Mouse (Mus musculus): ENCODE measurements around the gene 6430628N08Rik.
A peak's percentile ranks its signal among the peaks of the same experiment; 100 is the strongest.

6430628N08Rik gene

GRCm38 (mm10) chr4:115890553-115890952 is at the start of gene 6430628N08Rik:
TSS of gene 6430628N08Rik (plus strand) at chr4:115890665.
- no peak for DNase-seq (ENCODE audit: low read depth, low spot score)

DNA sequence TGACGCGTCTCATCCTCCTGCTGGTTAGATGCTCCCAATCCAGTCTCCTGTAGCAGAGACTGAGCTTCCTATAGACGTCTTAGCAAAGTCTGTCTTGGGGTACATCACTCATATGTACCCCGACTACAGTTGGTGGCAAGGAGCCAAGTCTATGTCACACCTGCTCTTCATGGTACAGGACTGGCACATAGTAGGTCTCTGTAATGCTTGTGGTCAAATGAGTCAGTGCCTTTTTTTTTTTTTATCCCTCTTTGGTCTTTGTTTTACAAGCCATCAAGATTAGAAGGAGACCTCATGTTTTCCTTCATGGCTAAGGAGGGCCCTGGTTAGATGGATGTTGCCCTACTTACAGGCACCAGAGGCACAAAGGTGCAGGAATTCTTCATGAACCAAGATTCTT is 49.6 kb upstream of the 6430628N08Rik start:
- DNase-seq (ENCODE audit: low read depth, low spot score), result no peak

DNA sequence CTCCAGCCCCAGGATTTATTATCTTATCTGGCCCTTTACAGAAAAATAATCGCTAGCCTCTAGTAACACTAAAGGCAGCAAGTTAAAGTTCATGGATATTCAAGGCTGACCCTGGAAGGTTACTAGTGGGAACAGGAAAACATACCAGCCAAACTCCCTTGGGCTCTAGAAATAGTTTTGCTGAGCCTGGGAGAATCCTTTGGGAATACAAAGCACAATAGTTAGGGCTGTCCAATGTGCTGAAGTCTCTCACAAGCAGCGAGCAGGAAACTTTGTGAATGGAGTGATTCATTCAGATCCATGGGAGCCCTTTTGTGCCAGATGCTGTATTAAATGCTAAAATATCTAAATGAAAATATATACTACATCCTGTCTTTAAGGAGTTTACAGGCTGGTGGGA is 43.8 kb upstream of the 6430628N08Rik start:
- no peak for DNase-seq (ENCODE audit: low read depth, low spot score)

DNA sequence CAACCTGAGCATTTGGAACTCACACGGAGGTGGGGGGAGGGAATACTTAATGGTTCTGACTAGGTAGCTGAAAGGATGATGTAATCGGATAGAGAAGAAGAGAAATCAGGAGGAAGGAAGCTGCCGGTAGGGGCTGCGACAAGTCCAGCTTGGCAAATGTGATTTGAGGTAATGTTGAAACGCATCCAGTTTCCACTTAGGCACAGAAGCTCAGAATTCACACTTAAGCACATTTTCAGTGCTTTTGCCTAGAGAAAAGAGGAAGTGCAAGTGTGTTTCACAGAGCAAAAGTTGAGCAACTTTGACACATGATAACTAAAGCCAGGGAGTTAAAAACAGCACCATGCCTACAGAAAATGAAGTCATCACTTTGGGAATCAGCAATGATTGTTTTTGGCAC is 43.1 kb upstream of the 6430628N08Rik start:
- DNase-seq (ENCODE audit: low read depth, low spot score), result peak; percentile 83

- no peak for DNase-seq (ENCODE audit: low read depth, low spot score)
These were observed 42.4 kb upstream of the 6430628N08Rik start for GRCm38 (mm10) chr4:115848083-115848482.

DNA sequence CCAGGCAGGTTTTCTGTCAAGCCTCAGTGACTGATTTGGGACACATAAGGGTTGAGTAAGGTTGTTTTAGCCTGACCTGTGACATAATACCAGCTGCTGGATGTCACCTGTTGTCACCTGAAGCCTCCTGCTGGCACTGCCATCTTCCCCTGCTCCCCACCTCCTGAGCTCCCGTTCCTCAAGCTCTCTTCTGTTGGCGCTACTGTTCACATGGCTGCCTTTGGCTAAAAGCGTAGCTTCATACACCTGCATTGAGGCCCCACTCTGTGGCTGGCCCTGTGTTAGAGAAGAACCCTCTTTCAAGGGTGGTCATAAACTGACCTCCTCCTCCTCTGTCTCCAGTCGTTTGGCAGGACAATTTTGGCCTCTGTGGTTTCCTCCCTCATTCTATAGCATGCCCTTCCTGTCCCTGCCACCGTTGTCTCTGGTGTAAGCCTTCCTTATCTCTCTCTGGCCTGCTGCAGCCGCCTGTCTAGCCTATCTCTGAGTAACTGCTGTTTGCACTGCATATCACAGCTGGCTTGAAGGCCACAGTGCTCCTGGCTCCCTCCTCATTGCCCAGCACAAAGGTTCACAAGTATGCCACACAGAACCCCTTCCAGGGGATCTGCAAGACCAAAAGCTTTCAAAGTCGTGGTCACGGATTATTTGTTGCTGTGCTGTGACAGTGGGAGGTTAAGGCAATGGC is 41.3 kb upstream of the 6430628N08Rik start:
- no peak for DNase-seq (ENCODE audit: low read depth, low spot score)

DNA sequence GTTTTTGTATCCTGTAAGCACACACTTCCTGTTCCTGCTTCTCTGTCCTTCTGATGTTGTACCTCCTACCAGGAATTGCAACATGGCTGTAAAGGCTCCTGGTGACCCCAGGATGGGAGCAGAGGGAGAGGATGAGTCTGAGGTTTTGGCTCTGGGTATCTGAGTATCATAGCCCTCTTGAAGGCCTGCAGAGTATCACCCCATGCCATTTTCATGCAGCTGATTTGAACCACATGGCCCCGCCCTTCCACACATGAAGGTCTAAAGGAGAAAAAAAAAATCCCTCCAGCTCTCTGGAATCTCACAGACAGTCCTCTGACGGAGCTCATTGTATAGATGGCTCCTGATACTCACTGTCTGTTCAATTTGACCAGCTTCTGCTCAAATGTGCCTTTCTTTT is 40.4 kb upstream of the 6430628N08Rik start:
- no peak for DNase-seq (ENCODE audit: low read depth, low spot score)

DNA sequence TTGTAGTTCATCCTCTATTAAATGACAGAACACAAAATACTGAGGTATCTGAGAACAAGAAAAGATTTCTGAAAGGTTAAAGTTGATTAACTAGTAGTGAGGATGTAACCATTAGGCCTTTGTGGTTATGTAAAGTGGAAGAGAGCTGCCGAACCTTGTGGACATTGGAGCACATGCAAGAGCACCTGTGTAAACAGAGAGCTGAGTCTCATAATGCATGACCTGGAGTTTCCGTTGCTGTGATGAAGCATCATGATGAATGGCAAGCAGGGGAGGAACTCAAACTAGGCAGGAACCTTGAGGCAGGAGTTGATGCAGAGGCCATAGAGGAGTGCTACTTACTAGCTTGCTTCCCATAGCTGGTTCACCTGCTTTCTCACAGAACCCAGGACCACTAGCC is 39.8 kb upstream of the 6430628N08Rik start:
- DNase-seq (ENCODE audit: low read depth, low spot score), result no peak

DNA sequence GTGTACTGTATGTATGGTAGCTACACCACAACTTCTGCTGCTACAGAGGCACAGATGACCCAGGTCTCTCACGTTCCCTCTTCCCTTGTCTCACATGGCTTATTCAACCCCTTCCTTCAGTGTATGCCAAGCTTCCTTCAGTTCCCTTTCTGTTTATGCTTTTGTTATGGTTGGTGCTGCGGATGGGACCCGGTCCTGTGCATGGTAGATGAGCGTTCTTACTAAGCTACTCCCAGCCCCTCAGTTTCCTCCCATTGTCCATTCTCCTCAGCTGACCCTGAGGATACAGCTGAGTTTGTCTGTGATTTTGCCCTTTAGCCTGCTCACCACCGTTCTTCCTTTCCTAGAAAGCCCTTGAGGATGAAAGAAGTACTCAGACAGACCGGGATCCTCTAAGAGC is 38.9 kb upstream of the 6430628N08Rik start:
- DNase-seq (ENCODE audit: low read depth, low spot score), result no peak

- DNase-seq (ENCODE audit: low read depth, low spot score), result no peak
These were observed 35.4 kb upstream of the 6430628N08Rik start for GRCm38 (mm10) chr4:115855100-115855499.

DNA sequence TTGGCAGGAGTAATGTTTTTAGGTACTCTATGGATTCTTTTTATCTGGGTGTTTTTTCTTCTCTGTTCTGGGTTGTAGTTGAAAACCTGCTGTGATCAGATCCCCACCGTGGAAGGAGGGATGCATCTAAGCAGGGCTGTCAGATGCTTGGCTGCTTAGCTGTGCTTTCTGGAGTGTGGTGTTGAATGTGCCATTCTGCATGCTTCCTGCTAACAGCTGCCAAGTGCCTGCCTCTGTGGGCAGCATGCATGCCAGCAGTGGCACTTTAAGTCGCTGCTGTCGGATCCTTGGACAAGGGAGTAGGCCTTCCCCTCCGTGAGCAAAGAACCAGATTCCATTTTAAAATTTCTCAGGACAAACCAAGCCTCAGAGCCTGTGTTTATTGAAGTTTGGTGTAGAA is 34.9 kb upstream of the 6430628N08Rik start:
- DNase-seq (ENCODE audit: low read depth, low spot score), result no peak

DNA sequence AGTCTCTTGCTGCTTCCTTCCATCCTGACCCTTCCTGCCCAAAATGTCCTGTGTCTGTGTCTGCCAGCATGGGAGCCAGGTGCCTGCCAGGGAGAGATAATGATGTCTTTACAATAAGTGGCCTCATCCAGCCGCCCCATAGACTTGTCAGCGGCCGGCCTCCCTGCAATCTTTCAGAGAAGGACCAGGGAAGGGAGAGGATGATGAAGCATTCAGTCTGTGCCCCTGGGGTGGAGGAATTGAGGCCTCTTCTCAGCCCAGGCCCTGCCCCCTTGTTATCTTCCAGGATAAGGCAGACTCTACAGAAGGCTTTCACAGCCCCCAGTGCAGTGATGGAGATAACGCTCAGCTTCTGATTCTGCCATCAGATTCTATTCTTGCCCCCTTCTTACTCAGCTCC is 34.2 kb upstream of the 6430628N08Rik start:
- no peak for DNase-seq (ENCODE audit: low read depth, low spot score)

GRCm38 (mm10) chr4:115857293-115857883 is 33.1 kb upstream of the 6430628N08Rik start:
- no peak for DNase-seq (ENCODE audit: low read depth, low spot score)

DNA sequence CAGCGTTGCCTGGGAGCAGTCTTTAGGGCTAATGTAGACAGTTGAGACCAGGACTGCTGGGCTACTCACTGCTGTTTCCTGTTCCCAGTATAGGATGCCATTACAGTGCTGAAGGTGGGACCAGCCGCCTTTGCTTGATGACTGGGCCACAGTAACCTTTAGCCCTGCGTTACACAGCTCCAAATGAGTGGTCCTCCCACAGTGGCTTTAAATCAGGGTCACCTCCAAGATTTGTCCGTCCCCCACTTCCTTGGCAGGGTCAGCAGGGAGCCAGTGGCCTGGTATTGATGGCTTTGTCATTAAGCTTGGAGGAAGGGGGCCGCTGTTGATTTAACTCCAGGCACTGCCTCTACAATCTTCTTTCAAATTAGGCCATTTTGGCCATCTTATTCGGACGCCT is 27.1 kb upstream of the 6430628N08Rik start:
- no peak for DNase-seq (ENCODE audit: low read depth, low spot score)

DNA sequence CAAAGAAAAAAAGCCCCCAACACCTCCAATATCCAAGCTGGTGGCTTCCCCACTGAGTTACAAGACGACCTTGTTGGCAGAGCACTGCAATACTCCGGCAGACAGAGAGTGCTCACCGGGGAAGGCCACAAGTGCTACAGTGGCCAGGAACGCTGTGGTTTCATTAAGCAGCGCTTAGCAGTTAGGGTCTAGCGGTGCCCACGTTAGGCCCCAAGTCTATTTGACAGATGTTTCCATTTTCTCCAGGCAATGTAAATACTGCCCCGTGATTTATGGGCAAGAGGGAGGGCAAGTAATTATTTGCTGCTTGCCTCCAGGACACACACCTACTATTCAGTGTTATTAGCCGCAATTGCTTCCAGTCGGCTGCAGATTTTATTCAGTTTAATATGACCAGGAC is 26.6 kb upstream of the 6430628N08Rik start:
- no peak for DNase-seq (ENCODE audit: low read depth, low spot score)

GRCm38 (mm10) chr4:115869512-115870210 is 20.8 kb upstream of the 6430628N08Rik start:
- no peak for DNase-seq (ENCODE audit: low read depth, low spot score)

DNA sequence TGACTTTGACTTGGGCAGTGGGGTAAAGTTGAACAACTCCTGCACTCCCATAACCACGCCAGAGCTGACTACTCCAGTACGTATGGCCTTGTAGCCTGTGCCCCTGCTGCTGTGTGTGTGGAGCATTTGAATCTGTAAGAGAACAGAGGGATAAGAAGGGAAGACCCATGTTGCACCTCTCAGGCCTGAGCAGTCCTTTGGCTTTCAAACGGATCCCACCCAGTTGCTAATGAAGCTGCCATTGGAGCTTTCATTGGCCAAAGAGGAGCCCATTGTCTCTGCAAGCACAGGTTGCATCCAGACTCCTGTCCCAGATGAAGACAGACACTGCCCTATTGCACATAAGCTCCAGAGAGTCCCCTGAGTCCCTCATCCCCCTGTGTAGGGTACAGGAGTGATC is 17.2 kb upstream of the 6430628N08Rik start:
- DNase-seq (ENCODE audit: low read depth, low spot score), result no peak

- no peak for DNase-seq (ENCODE audit: low read depth, low spot score)
These were observed 12.2 kb upstream of the 6430628N08Rik start for GRCm38 (mm10) chr4:115878216-115878678.

DNA sequence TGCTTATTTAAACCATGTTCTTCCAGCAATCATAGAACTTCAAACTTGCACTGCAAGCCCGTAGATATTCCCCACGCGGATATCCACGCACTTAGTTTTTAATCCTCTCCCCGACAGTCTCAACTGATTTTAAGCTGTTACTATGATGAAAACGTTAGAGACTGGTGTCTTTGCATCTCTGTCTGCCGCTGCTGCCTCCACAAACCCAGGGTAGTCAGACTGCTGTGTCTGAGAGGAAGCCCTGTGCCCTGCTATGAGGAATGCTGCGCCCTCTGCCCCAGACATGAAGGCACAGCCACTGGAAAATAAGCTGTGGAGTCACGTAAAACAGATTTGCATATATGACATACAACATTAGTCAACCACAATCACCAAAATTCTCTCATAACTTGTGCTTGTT is 11.6 kb upstream of the 6430628N08Rik start:
- no peak for DNase-seq (ENCODE audit: low read depth, low spot score)

GRCm38 (mm10) chr4:115881183-115881582 is 9.3 kb upstream of the 6430628N08Rik start:
- DNase-seq (ENCODE audit: low read depth, low spot score), result no peak

- DNase-seq (ENCODE audit: low read depth, low spot score), result no peak
These were observed 8.3 kb upstream of the 6430628N08Rik start for GRCm38 (mm10) chr4:115882195-115882594.

DNA sequence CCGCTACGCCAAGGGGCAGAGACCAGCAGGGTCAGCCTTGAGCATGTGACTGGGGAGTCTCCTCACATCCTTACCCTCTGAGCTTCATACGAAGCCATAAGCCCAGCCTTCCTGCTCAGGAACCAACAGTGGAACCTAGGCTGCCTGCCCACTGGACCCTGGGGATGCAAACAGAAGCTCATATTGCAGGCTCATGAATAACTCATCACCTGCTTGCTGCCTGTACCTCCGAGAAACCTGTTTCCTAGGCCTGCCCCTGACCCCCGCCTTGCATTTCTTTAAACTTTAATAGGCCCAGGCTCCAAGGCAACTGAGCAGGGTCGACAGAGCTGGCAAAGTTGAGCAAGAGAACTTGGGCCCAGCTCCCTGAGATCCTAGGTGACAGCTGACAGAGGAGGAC is 6.4 kb upstream of the 6430628N08Rik start, which contains the start of gene Kncn:
Kncn (plus strand) TSS at position 379 of the 400 bp plus-strand sequence.
- DNase-seq (ENCODE audit: low read depth, low spot score), result no peak

DNA sequence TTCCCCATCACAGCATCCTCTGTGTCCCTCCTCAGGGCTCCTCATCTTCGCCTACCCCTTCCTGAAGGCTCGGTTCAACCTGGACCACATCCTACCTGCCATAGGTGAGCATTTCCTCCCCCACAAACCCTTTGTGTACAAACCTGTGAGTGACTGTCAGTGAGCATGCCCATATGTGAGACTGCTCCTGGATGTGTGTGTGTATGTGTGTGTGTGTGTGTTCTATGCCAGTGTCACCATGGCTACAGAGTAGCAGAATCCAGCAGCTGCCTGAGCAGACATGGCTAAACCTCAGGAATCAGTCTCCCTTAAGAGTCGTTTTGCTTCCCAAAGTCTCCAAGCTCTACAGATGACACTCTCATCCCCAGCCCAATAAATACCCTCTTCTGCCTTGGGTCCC is 4.6 kb upstream of the 6430628N08Rik start:
- DNase-seq (ENCODE audit: low read depth, low spot score), result peak; percentile 50
